Mouse (Mus musculus): ENCODE data around the gene Arhgap45. TPM values are rescaled to one million over a fixed set of nuclear protein-coding genes. Genes with fewer than 3 reads are reported as not detected.

Arhgap45 gene
- total and polyA plus RNA-seq, 2 experiments from 2014 or later, result 1.6 to 1.7 TPM

- no peak overlapping the region for H3K27ac ChIP-seq (ENCODE audit: low read depth, low read length)
- no peak overlapping the region for H3K4me2 ChIP-seq (ENCODE audit: low read depth, low read length, poor library complexity, severe bottlenecking)
- H3K9me3 ChIP-seq (ENCODE audit: low read length), result no peaks in the 10 kb centered on the region
- H3K36me3 ChIP-seq (ENCODE audit: insufficient read depth, low read length), result no peaks in the 10 kb centered on the region
- no peak overlapping the region for H3K9ac ChIP-seq (replicated peaks; ENCODE audit: low read length, poor library complexity, severe bottlenecking)
- no peak for ATAC-seq (ENCODE audit: low FRiP score)
- H3K4me1 ChIP-seq (ENCODE audit: insufficient read depth, low read length), result no peaks in the 10 kb centered on the region
- no peak for TF ChIP-seq CTCF (IDR thresholded peaks at IDR 0.05)
- H3K4me3 ChIP-seq (ENCODE audit: low read depth, low read length), result no peak overlapping the region
- 81% methylated on average over 15 of the region's 15 CpGs for WGBS
- peaks cover 6% of the 10 kb centered on the region for H3K27me3 ChIP-seq (ENCODE audit: insufficient read depth, low read length)
- no peak for DNase-seq (ENCODE audit: low spot score)
Observed at GRCm38 (mm10) chr10:80024229-80025043, 8.0 kb downstream of the Arhgap45 start.

DNA sequence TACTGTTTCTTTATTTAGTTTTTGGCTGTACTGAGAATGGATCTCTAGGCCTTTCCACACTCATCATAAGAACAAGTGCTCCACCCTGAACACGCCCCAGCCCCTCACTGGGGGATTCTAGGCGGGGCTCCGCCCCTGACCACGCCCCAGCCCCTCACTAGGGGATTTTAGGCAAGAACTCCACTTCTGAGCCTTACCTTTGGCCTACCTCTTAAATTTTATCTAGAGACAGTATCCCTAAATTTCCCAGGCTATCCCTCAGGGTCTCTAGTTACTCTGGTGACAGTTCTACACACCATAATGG lies 8.5 kb downstream of the Arhgap45 start:
- no peaks in the 10 kb centered on the region; the same call in 1 of the 2 replicates for H3K27me3 ChIP-seq (ENCODE audit: insufficient read depth, low read length)
- no peak overlapping the region for H3K4me3 ChIP-seq (ENCODE audit: low read depth, low read length)
- DNase-seq (ENCODE audit: low spot score) (no peak), ATAC-seq (ENCODE audit: low FRiP score) (no peak)
- no peaks in the 10 kb centered on the region for H3K36me3 ChIP-seq (ENCODE audit: insufficient read depth, low read length)
- no peak for TF ChIP-seq CTCF (IDR thresholded peaks at IDR 0.05)
- no peaks in the 10 kb centered on the region for H3K9me3 ChIP-seq (ENCODE audit: low read length)
- H3K4me1 ChIP-seq (ENCODE audit: insufficient read depth, low read length), result no peaks in the 10 kb centered on the region
- H3K4me2 ChIP-seq (ENCODE audit: low read depth, low read length, poor library complexity, severe bottlenecking), result no peak overlapping the region
- 60% methylated on average over 4 of the region's 4 CpGs for WGBS
- no peak overlapping the region for H3K27ac ChIP-seq (ENCODE audit: low read depth, low read length)
- H3K9ac ChIP-seq (replicated peaks; ENCODE audit: low read length, poor library complexity, severe bottlenecking), result no peak overlapping the region

DNA sequence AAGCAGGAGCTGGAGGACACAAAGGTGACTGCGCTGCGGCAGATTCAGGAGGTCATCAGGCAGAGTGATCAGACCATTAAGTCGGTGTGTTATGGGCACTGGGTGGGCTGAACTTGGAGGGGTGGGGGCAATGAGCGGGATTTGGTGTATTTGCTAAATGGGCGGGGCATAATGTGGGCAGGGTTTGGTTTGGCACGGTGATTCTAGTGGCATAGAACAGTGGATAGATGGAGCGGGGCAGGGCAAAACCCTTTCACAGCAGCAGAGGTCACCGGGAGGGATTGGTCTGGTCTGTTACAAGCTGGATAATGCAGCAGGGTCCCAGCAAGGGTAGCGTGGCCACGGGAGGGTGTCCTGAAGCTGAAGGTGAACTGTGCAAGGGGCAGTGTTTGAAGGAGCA lies 9.0 kb downstream of the Arhgap45 start:
- Histone ChIP-seq H3K9me3 (ENCODE audit: low read length) (no peaks in the 10 kb centered on the region), H3K36me3 (ENCODE audit: insufficient read depth, low read length) (no peaks in the 10 kb centered on the region), H3K27me3 (ENCODE audit: insufficient read depth, low read length) (no peaks in the 10 kb centered on the region), H3K4me1 (ENCODE audit: insufficient read depth, low read length) (no peaks in the 10 kb centered on the region), H3K4me2 (ENCODE audit: low read depth, low read length, poor library complexity, severe bottlenecking) (no peak overlapping the region), H3K9ac (replicated peaks; ENCODE audit: low read length, poor library complexity, severe bottlenecking) (no peak overlapping the region), H3K27ac (ENCODE audit: low read depth, low read length) (no peak overlapping the region), H3K4me3 (ENCODE audit: low read depth, low read length) (no peak overlapping the region)
- DNase-seq (ENCODE audit: low spot score), result no peak
- WGBS, result 82% methylated on average over 10 of the region's 10 CpGs
- no peak for ATAC-seq (ENCODE audit: low FRiP score)
- TF ChIP-seq CTCF (IDR thresholded peaks at IDR 0.05), result no peak

GRCm38 (mm10) chr10:80025889-80026288 lies 9.4 kb downstream of the Arhgap45 start:
- WGBS, result 68% methylated on average over 12 of the region's 12 CpGs
- H3K4me1 ChIP-seq (ENCODE audit: insufficient read depth, low read length), result no peaks in the 10 kb centered on the region
- no peak for TF ChIP-seq CTCF (IDR thresholded peaks at IDR 0.05)
- no peaks in the 10 kb centered on the region for H3K27me3 ChIP-seq (ENCODE audit: insufficient read depth, low read length)
- DNase-seq (ENCODE audit: low spot score) (no peak), ATAC-seq (ENCODE audit: low FRiP score) (no peak; the same call in 1 of the 2 replicates)
- no peak overlapping the region for H3K27ac ChIP-seq (ENCODE audit: low read depth, low read length)
- no peak overlapping the region for H3K4me2 ChIP-seq (ENCODE audit: low read depth, low read length, poor library complexity, severe bottlenecking)
- no peaks in the 10 kb centered on the region for H3K9me3 ChIP-seq (ENCODE audit: low read length)
- H3K9ac ChIP-seq (replicated peaks; ENCODE audit: low read length, poor library complexity, severe bottlenecking), result no peak overlapping the region
- no peaks in the 10 kb centered on the region for H3K36me3 ChIP-seq (ENCODE audit: insufficient read depth, low read length)
- no peak overlapping the region for H3K4me3 ChIP-seq (ENCODE audit: low read depth, low read length)

- Histone ChIP-seq H3K27me3 (ENCODE audit: insufficient read depth, low read length) (no peaks in the 10 kb centered on the region), H3K9ac (replicated peaks; ENCODE audit: low read length, poor library complexity, severe bottlenecking) (no peak overlapping the region), H3K9me3 (ENCODE audit: low read length) (no peaks in the 10 kb centered on the region), H3K27ac (ENCODE audit: low read depth, low read length) (no peak overlapping the region), H3K4me2 (ENCODE audit: low read depth, low read length, poor library complexity, severe bottlenecking) (no peak overlapping the region), H3K36me3 (ENCODE audit: insufficient read depth, low read length) (no peaks in the 10 kb centered on the region), H3K4me3 (ENCODE audit: low read depth, low read length) (no peak overlapping the region), H3K4me1 (ENCODE audit: insufficient read depth, low read length) (no peaks in the 10 kb centered on the region)
- no peak for TF ChIP-seq CTCF (IDR thresholded peaks at IDR 0.05)
- DNase-seq (ENCODE audit: low spot score) (no peak), ATAC-seq (ENCODE audit: low FRiP score) (no peak)
- 77% methylated on average over 20 of the region's 20 CpGs for WGBS
Observed at GRCm38 (mm10) chr10:80027681-80028520, 11.4 kb downstream of the Arhgap45 start.

DNA sequence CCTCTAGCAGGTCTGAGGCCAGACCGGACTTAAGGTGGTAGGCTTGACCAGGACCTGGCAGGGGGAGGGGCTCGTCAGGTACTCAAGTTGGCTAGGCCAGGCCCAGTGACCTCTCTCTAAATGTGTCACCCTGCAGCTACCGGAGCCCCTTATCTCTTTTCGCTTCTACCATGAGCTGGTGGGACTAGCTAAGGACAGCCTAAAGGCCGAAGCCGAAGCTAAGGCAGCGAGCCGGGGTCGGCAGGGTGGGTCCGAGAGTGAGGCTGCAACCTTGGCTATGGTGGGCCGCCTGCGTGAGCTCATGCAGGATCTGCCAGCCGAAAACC lies 12.0 kb downstream of the Arhgap45 start:
- Histone ChIP-seq H3K4me2 (ENCODE audit: low read depth, low read length, poor library complexity, severe bottlenecking) (no peak overlapping the region), H3K4me3 (ENCODE audit: low read depth, low read length) (no peak overlapping the region), H3K36me3 (ENCODE audit: insufficient read depth, low read length) (no peaks in the 10 kb centered on the region), H3K27me3 (ENCODE audit: insufficient read depth, low read length) (no peaks in the 10 kb centered on the region), H3K4me1 (ENCODE audit: insufficient read depth, low read length) (no peaks in the 10 kb centered on the region), H3K27ac (ENCODE audit: low read depth, low read length) (no peak overlapping the region), H3K9ac (replicated peaks; ENCODE audit: low read length, poor library complexity, severe bottlenecking) (no peak overlapping the region), H3K9me3 (ENCODE audit: low read length) (no peaks in the 10 kb centered on the region)
- TF ChIP-seq CTCF (IDR thresholded peaks at IDR 0.05), result no peak
- DNase-seq (ENCODE audit: low spot score), result no peak
- 97% methylated on average over 13 of the region's 13 CpGs for WGBS
- ATAC-seq (ENCODE audit: low FRiP score), result no peak
